Mouse (Mus musculus): ENCODE measurements at regions not wholly inside any gene's neighbourhood (a gene's known extent, or its start where the extent isn't known, plus 50 kb on each side); places are given as distances from the start of the nearest gene placed in this dataset.
A peak's percentile ranks its signal among the peaks of the same experiment; 100 is the strongest.

DNA sequence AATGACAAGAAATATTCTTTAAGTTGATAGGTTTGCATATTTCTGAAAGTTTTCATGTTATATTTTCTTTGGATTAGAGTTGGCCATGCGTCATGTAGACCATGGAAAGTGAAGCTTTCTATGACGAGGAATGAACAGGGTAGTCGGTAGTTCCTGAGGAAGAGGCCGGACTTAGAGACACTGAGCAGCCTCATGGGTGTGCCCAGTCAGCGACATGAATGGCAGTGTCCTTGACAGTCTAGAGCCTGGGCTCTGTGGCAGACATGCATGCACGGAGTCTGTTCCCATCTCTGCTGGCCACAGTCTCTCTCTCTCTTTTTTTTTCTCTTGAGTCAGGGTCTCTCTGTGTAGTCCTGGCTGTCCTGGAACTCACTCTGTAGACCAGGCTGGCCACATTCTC, 1176.9 kb upstream of the A1bg start:
- DNase-seq = no peak

DNA sequence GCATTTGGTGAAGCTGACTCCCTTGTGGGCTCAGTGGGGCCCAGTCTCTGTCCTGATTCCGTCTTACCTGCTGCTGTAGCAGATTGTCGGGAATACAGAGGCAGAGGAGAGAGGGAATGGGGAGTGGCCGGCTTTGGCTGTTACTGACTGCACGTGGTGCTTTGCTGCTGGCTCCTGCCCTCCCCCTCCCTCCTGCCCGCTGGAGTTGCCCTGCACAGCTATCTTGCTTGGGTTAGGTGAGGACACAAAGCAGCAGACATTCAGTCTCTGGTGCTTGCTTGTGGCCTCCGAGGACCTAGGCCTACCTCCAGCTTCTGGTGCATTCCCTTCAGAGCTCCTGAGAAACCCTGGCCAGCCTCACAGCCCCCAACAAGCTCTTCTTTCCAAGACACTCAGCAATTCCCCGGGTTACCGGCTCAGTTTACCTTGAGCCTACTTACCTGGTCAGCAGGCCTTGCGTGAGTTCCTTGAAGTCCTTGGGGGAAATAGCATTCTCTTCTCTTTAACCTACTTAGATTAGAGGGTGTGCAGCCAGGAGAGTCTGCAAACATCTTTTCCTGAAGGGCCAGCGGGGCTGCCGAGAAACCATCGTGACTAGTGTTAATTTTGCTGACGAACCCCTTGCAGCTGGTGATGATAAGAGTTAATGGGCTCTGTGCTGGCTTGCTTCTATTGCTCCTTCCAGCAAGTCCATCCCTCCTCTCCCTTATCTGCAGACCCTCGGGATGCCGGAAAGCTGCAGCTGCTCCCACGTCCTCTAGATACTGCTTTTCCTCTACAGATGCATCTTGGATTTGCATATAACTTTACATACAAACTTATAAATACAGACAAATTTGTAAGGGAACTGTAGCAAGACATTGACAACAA, 1176.2 kb upstream of the A1bg start:
- DNase-seq = no peak

DNA sequence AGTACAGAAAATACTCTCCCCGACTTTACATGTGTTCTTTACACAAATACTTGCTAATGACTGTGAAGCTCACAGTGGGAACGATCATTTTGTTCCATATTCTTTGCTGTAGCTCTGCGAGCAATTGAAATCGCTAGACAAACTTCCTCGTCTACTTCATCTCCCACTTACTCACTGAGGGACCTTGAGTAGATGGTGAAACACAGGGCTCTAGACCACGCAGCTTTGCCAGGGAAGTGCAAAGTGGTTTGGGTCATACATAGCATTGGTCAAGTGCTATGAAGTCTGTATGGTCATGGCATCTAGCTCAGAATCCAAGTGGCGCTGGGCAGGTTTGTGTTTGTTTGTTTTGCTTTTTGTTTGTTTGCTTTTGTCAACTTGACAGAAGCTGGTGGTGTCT, 1174.0 kb upstream of the A1bg start:
- DNase-seq = no peak

- no peak for DNase-seq
These were observed 1172.4 kb upstream of the A1bg start for GRCm38 (mm10) chr15:62095198-62095597.

GRCm38 (mm10) chr15:62093672-62094071, 1170.9 kb upstream of the A1bg start:
- no peak for DNase-seq

- peak; percentile 16 for DNase-seq
These were observed 1169.9 kb upstream of the A1bg start for GRCm38 (mm10) chr15:62092671-62093185.

DNA sequence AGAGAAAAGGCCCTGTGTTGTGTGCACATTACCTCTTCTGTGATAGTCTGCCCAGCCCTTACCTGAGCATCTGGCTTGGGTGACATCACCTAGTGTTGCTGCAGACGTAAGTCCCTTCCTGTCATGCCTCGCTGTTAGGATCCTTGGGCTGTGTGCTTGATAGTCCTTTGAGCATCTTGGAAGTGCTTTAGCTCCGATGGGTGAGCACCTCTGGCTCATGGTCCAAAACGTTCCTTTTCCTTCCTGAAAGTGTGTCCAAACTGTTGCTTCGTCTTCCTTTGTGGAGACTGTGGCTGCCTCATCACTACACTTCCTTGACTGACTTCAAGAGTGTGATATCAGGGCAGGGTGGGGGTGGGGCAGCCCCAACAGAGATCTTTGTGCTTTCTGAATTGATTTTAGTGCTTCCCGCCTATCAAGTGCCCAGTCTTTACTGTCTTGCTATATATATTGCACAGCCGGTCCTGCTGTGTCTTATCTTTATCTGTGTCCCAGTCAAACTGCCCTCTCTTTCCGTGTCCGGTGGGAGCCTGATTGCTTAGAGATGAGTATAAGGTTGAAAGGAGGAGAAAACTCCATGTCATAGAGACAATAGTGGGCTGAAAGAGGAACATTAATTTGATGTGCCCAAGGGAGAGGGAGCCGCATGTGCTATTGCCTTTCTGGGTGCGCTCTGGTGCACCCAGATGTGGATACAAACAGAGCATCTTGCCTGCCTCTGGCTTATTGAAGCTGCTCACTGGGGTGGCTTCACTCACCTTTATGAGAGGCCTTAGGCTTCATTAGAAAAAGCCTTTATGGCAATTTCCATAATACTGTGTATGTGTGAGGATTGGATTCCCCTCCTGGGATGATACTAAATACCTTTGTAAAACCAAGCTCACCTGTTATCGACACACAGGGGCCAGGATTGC, 1169.2 kb upstream of the A1bg start:
- DNase-seq = no peak

DNA sequence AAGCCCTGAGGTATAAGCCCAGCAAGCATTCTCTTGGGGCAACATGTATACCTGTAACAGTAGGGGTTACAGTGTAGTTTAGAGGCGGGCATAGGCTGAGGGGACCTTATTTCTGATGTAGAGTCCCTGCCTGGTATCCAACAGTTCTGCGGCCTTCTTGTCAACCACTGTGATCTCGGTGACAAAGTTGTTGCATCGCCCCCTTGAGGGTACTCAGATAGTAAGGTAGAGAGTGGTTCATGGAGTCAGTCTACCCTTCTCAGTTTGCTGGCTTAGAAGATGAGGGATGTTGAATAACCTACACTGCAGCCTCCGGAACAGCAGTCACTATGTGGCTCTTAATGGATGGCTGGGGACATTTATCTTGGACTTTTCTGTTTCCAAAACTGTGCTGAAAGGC, 1168.3 kb upstream of the A1bg start:
- DNase-seq = no peak

DNA sequence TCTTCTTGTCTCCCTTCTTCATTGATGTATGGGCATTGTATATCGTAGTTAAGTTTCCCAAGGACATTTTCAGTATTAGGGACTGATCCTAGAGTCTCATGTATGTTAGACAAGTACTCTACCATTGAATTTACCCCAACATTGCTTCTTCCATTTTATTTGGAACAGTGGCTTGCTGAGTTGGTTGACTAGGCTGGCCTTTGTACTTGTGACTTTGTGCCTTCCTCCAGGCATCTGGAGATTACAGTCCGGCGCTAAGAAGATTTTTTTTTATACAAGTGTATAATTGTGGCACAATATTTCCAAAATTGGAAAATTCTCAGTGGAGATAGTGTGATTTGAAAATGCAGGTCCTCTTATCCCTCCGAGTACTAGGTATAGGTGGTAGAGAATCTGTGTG, 1165.5 kb upstream of the A1bg start:
- DNase-seq = no peak

GRCm38 (mm10) chr15:62087755-62088154, 1164.9 kb upstream of the A1bg start:
- no peak for DNase-seq

GRCm38 (mm10) chr15:62086037-62086436, 1163.2 kb upstream of the A1bg start:
- no peak for DNase-seq

GRCm38 (mm10) chr15:62083347-62083746, 1160.5 kb upstream of the A1bg start:
- DNase-seq = no peak

DNA sequence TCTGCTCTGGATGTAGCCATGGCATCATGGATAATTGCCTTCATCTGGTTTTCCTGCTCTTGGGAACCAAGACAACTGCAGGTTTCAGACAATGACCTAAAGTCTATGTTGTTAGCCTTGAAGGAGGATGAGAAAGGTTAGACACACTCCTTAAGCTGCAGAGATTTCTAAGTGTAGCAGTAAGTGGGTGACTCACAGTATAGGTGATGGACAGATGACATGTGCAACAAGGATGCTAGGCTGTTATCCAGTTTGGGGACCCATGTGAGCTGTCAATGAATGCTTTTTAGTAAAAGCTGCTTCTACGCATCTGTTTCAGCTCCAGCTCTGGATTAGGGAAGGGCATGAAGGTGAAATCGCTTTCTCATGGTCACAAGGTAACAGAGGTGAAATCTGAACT, 1159.7 kb upstream of the A1bg start:
- DNase-seq = no peak

DNA sequence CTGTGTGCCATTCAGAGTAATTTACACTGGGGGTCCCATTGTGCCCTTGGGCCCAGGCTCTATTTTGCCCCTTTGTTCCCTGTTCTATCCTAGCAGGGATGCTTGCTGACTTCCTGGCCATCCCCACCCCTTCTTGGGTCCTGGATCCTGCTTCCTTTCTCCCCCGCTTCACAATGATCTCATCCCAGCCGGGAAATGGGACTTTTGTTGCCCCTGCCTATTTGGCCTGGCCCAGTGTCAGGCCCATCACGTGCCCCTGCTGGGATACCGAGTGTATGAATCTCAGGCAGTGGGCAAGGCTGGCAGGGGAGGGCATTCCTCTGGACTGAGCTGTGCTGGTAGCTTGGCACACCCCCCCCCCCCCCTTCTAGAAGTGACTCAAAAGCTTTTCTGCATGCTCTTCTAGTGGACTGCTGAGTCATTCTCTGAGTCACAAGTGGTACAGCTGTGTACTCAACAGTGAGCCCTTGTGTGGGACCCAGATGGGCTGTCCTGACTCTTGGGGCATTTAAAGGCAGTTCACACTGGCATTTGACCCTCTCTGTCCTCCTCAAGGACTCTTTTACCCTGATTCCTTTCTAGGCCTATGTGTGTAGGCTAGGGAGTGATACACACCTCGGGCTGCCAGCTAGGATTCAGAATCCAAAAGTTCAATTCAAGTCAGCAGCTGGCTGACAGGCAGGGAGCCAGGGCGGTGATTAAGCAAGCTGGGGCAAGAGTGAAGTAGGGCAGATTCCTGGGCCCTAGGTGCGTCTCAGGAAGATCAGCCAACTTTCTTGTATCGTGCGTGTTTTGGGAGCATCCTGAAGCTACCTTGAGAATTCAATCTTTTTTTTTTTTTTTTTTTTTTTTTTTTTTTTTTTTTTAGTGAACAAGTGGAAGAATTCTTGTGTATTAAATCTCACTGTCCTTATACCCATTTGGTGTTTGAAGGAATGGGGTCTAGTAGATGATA, 1156.6 kb upstream of the A1bg start:
- DNase-seq = peak; percentile 46

GRCm38 (mm10) chr15:62076552-62077234, 1153.9 kb upstream of the A1bg start:
- DNase-seq = no peak

DNA sequence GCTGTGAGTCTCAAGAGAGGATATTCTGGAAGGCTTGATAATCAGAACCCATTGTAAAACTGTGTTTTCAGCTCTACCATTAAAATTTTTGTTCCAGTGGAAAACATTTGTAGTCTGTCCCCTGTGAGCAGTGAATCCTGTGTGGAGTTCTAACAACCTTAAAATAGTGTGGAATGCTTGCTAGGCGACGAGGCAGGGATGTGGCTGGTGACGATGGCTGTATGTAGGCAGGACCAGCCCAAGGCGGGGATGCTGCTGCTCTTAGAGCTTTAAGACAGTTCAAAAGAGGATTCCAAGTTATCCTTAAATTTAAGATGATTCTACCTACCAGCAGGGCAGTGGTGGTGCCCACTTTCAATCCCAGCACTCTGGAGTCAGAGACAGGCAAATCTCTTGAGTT, 1151.9 kb upstream of the A1bg start:
- no peak for DNase-seq

GRCm38 (mm10) chr15:62073595-62073994, 1150.8 kb upstream of the A1bg start:
- no peak for DNase-seq

GRCm38 (mm10) chr15:62071311-62071710, 1148.5 kb upstream of the A1bg start:
- no peak for DNase-seq

DNA sequence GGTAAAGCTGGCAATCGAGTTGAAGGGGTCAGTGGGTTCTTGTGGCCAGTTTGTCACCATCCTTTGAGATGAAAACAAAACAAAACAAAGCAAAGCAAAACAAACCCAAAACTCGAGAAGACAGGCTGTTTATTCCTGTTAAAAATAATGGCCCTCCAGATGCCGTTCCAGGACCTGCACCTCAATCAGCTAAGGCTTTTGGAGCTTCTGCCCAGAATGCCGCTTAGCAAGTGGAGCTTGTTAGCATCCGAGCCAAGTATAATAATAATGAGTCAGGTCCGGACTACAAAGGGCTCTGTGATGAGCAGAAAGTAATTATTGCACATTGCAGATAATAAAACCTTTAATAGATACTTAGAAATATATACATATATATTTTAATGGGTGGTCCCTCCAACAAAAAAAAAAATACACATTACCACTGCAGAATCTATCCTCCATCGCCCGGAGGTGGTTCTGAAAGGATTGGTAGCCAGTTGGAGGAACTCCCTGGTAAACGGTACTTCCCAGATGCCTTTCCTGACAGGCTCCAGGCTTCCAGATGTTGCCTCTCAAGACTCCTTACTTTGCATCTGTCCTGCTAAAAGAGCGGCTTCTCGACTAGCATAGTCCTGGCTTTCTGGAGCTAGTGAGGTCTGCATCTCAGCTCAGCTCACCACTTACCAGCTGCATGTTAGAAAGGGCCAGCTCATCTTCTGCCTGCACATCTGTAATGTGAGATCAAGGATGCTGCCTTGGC, 1145.8 kb upstream of the A1bg start:
- DNase-seq = no peak

GRCm38 (mm10) chr15:62064399-62064798, 1141.6 kb upstream of the A1bg start:
- no peak for DNase-seq

DNA sequence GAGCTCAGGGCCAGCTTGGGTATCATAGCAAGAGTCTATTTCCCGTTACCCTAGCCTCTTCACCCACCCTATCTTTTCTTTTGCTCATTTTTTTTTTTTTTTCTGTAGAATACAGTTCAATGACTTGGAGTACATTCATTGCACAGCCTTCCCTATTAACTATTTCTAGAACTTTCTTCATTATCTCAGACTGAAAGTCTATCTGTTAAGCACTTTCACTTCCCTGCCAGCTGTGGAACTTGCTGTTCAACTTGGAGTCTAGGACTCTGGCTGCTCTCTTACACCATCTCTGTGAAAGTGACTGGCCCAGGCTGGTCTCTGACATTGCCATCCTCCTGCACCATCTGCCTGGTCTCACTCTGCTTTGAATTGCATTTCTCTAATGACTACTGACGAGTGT, 1134.6 kb upstream of the A1bg start:
- no peak for DNase-seq

All from cerebellum, adult 9-11 months (tissue).